Mouse (Mus musculus) hematopoietic stem cell, adult 5-6 weeks (primary cell): Measurements from ENCODE around the gene Gucy1b1. TPM values are rescaled to one million over a fixed set of nuclear protein-coding genes. Genes with fewer than 3 reads are reported as not detected.

Experiments
- ATAC-seq, 2 experiments: fragments of 125-278 bp in 1 of 2; replicated peaks in 1 of 2; 2 replicates each; pipeline ENCODE4 v1.8.0; 2016 to 2017; ENCODE audit warnings: inconsistent platforms in 2 of 2, mild to moderate bottlenecking in 2 of 2, moderate number of reproducible peaks in 2 of 2, low read depth in 1 of 2, moderate TSS enrichment in 1 of 2; ENCODE audit not compliant: low FRiP score in 2 of 2, poor library complexity in 2 of 2, severe bottlenecking in 2 of 2, insufficient read depth in 1 of 2, low TSS enrichment in 1 of 2
- total RNA-seq: library from RNA; stranded (forward); fragments of 172-1452, 232-1000 nt; gene quantifications from 2 replicates; pipeline ENCODE4 v1.2.3, GENCODE M21; 2017

Gene Gucy1b1
- total RNA-seq, 1 experiment from 2014 or later, result 1.4 TPM

- ATAC-seq, result peak; percentile 48 to 78; a peak in 3 of 4 replicates
Measured at GRCm38 (mm10) chr3:82047100-82047753, 27.3 kb downstream of the Gucy1b1 start.

- no peak for ATAC-seq
Measured at GRCm38 (mm10) chr3:82046087-82046486, 28.4 kb downstream of the Gucy1b1 start.

DNA sequence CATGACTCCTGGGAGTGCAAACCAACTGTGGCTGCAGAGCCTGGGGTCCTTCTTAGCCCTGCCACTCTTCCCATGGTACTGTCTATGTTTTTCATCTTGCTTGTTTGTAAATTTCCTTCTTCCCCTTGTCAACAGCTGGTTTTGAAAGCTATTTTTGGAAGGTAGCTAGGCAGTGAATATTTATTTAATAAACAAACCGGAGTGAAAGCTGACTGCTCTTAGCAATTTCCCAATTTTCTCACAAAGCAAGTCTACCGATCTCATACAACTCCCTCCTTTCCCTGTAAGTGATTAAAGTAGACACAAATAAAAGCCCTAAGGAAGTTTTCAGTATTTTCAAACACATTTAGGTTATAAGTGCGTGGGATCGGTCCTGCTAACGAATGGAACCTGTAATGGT is 29.6 kb downstream of the Gucy1b1 start:
- no peak for ATAC-seq

DNA sequence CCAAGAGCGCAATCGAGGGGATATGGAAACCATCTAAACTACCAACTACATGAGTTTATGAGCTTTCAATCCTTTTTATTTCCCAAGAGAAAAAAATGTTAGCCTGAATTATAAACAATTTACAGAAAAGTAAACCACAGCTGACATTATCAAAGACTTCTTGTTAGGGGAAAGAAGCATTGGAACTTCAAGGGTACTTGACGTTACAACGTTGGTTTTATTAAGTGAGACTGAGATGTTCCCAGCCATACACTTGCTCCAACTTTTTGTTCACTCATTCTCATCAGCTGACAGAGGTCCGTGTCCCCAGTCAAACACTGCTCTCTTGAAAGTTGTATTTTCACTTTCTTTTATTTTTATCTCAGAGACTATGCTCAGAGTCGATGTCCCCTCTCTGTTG is 30.8 kb downstream of the Gucy1b1 start:
- no peak for ATAC-seq

DNA sequence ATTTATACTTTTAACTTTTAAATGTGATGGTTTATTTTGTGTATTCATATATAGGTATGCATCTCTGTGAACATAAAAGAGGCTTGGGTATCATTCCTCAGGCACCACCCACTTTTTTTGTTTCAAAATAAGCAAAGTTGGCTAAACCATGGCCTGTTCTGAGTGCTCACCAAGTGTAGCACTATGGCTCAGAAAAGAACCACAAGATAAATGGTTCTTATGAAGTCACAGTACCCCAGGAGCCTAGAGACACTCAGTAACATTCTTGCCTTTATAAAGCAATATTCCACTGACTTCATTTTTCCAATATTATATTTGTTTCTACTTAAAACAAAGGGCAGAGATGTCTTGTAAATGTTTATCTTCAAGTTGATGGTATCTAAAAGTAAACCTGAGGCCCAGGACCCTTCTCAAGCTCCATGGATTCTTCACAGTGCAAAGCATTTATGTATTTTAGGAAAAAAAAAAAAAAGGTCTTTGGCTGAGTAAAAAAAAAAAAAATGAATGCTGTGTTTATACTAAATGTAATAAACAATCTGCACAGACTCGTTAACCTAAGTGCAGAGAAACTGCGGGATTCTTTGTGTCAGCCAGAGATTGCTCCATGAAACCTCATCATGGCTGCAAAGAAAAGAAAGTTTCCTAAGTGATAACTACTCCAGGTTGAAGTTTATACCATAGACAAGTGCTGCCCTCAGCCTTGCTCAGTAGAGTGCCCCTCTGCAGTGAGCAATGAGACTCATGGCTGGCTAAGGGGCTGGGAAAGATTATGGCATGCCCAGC is 38.0 kb downstream of the Gucy1b1 start:
- no peak for ATAC-seq

DNA sequence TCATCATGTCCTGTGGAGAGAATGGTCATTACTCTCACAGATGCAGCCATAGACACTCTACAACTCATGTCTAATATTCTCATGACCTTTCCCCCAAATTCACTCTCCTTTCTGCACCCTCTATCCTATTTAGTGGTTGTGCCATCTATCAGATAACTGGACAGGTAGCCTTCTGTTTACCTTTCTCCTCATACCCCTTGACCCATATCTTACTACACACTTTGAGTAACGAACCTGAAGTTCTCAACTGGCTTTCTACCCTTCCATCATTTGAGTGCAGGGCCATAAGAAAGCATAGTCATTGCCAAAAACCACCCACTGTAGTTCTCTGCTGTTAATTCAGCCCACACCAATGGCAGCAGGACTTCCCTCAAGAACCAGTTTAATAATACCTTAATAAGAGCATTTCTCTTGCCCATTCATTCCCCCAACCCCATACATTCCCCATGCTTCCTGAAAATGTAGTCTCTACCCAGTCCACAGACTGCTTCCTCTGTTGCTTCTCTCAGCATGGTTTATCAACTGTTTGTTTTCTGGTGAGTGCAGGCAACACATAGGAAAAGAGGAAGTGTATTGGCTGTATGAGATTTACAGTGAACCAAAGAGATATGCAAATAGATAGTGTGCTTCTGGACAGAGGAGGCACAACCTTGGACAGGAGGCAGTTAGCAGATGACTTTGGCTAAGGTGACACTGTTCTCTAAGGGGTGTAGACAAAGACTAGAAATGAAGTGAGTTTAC is 44.3 kb downstream of the Gucy1b1 start:
- ATAC-seq, result peak; percentile 84 to 86

DNA sequence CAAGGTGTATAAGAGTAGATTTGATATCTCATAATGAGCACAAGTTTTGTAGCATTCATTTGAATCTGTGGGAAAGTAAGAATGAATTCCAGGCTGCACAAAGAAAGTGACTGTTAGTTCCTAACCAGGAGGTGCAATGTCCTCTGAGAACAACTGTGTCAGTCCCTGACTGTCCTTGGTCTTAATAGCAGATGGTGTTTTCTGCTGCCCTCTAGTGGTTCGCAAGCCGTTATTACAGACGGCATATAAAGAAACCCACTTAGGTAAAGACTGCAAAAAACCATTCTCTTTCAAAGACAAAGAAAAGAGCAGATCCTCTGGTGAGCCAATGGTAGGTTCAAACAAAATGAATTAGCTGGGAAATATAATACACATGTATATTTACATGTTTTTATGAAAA is 45.3 kb downstream of the Gucy1b1 start:
- ATAC-seq, result peak; percentile 83 to 85

DNA sequence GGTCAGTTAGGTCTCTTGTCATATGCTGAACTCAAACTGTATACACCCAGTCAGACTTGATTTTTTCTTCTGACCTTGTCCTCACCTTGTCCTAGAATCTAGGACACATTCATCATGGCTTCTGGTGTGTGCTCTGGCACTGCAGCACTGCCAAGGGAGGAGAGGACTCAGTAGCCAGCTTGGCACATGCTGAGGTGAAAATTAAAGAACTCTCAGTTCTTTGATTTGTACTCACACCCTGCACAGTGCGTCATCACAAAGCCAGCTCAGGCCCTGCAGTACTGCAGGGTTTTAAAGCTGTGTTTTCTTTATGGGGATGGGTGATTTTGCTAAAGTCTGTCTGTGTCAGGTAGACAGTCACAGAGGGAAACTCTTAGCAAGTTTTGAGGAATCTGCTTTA is 47.2 kb downstream of the Gucy1b1 start:
- no peak for ATAC-seq

GRCm38 (mm10) chr3:82023065-82023464 is 51.4 kb downstream of the Gucy1b1 start:
- no peak for ATAC-seq

- no peak for ATAC-seq
Measured at GRCm38 (mm10) chr3:82022421-82022920, 52.0 kb downstream of the Gucy1b1 start.

GRCm38 (mm10) chr3:82014148-82014703 is 60.3 kb downstream of the Gucy1b1 start:
- ATAC-seq, result no peak

DNA sequence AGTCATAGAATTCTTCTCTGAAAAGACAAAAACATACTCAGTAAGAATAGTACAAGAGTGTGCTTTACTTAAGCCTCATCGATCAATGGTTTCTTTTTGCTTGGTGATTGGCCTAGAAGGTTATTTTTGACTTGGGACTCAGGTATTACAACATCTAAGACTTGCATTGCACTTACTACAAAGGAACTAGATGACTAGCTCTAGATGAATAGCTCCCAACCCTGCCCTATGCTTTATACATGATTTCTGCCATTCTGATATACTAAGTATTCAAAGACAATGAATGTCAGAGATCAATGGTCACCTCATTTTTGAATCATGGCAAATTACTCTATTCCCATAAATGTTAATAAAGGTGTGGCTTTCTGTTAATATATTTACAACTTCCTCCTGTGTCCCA is 67.5 kb downstream of the Gucy1b1 start:
- no peak for ATAC-seq

GRCm38 (mm10) chr3:81995988-81996387 is 78.5 kb downstream of the Gucy1b1 start:
- peak; percentile 56 to 71; a peak in 2 of 4 replicates for ATAC-seq

DNA sequence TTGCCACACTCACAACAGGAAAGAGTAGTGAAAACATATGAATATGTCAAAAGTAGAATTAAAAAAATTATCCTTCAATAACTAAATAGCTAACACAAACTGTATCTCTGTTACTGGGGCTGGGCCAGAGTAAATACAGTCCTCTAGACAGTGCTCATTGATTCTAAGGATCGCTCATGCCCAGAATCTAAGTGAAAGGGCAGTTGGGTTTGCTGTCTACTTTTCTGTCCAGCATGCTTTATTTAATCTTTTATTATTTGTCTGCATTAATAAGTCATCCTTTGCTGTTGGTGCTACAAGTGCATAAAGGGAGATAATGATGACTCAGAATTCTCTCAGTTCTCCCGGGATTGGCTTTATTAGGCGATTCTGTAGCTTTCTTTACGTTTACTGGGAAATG is 79.1 kb downstream of the Gucy1b1 start:
- no peak for ATAC-seq

GRCm38 (mm10) chr3:81990531-81990930 is 84.0 kb downstream of the Gucy1b1 start:
- ATAC-seq, result no peak

GRCm38 (mm10) chr3:81989692-81990141 is 84.8 kb downstream of the Gucy1b1 start:
- ATAC-seq, result peak; percentile 37 to 39; a peak in 3 of 4 replicates

DNA sequence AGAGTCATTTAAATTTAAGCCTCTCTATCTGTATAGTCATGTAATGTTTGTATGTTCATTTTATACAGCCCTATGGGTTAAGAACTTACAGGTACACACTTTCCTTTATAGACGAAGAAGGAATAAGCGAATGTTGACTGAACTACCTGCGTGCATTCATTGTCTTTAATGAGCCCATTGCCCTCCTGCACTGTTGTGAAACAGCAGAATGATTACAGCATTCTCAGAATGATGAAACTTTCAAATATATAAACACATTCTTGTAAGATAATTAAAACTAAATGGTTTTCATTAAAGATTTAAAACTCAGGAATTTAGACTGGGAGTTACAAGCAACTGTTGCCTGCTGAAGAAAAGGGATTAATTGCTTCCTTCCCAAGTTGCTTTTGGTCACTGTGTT is 86.9 kb downstream of the Gucy1b1 start:
- ATAC-seq, result no peak

GRCm38 (mm10) chr3:81986103-81986502 is 88.4 kb downstream of the Gucy1b1 start:
- no peak for ATAC-seq
